Mouse (Mus musculus): ENCODE measurements at regions not wholly inside any gene's neighbourhood (a gene's known extent, or its start where the extent isn't known, plus 50 kb on each side); places are given as distances from the start of the nearest gene placed in this dataset.
A peak's percentile ranks its signal among the peaks of the same experiment; 100 is the strongest.

DNA sequence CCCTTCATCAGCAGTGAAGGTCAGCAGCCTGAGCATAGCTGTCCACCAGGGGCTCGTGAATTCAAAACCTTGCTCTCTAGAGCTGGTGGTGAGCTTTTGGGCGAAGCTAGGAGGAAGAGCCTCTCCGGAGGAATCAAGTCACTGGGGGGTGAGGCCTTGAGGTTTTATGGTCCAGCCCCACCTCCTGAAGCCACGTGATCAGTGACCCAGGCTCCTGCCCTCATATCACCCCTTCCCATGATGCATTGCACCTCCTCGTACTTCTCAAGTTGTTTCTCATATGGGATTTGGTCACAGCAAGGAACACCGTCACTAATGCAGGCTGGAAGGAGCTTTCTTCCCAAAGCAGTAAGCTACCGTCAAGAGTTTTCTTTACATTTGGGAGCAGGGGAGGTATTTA, 132.1 kb upstream of the Rbm19 start:
- no peak for DNase-seq (ENCODE audit: low read depth)
- TF ChIP-seq CTCF (IDR thresholded peaks at IDR 0.05; ENCODE audit: borderline replicate concordance, extremely low read depth, insufficient read depth, insufficient read length) (no peak), POLR2A (IDR thresholded peaks at IDR 0.05; ENCODE audit: borderline replicate concordance, extremely low read depth, insufficient read depth, insufficient read length, poor library complexity, severe bottlenecking) (no peak)

GRCm38 (mm10) chr5:119992130-119992529, 124.1 kb upstream of the Rbm19 start:
- TF ChIP-seq CTCF (IDR thresholded peaks at IDR 0.05; ENCODE audit: borderline replicate concordance, extremely low read depth, insufficient read depth, insufficient read length) (no peak), POLR2A (IDR thresholded peaks at IDR 0.05; ENCODE audit: borderline replicate concordance, extremely low read depth, insufficient read depth, insufficient read length, poor library complexity, severe bottlenecking) (no peak)
- no peak for DNase-seq (ENCODE audit: low read depth)

- DNase-seq (ENCODE audit: low read depth) = no peak
- TF ChIP-seq CTCF (IDR thresholded peaks at IDR 0.05; ENCODE audit: borderline replicate concordance, extremely low read depth, insufficient read depth, insufficient read length) = no peak
- TF ChIP-seq POLR2A (IDR thresholded peaks at IDR 0.05; ENCODE audit: borderline replicate concordance, extremely low read depth, insufficient read depth, insufficient read length, poor library complexity, severe bottlenecking) = no peak
Measured at GRCm38 (mm10) chr5:119995726-119996125, 120.5 kb upstream of the Rbm19 start.

DNA sequence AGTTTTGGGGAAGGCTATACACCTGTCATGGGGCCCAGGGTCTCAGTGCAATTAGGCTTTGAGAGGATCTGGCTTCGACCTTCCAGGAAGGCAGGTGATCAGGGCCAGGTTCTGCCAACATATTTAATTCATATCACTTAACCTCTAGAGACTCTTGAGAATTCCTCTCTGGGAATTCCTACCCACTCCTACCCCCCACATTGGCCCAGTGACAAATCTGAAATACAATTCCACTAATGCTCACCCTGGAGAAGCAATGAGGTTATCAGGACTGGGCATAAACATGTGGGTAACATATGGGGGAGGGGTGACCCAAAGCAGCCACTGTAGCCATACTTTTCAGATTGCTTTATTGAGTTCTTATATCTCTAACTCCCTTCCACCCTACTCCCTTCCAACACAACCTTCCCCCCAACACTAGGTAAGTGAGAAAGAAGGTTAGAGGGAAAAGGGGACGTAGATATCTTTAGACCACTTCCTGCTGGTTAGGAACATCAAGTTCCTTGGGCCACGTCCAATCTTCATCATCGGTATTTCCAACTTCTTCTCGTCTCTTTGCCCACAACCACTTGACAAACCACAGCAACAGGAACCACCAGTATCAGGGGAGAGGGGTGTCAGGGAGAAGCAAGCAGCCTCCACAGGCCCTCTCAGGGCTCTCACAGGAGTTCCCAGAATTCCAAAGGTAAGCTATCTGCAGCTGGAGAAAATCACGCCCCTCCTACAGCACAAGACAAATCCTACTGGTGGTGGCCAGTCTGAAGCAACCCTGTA, 110.4 kb upstream of the Rbm19 start:
- TF ChIP-seq POLR2A (IDR thresholded peaks at IDR 0.05; ENCODE audit: borderline replicate concordance, extremely low read depth, insufficient read depth, insufficient read length, poor library complexity, severe bottlenecking) (no peak), CTCF (IDR thresholded peaks at IDR 0.05; ENCODE audit: borderline replicate concordance, extremely low read depth, insufficient read depth, insufficient read length) (no peak)
- no peak for DNase-seq (ENCODE audit: low read depth)

GRCm38 (mm10) chr5:120007738-120008137, 108.5 kb upstream of the Rbm19 start:
- DNase-seq (ENCODE audit: low read depth) = no peak
- TF ChIP-seq CTCF (IDR thresholded peaks at IDR 0.05; ENCODE audit: borderline replicate concordance, extremely low read depth, insufficient read depth, insufficient read length) (no peak), POLR2A (IDR thresholded peaks at IDR 0.05; ENCODE audit: borderline replicate concordance, extremely low read depth, insufficient read depth, insufficient read length, poor library complexity, severe bottlenecking) (no peak)

GRCm38 (mm10) chr5:120008306-120008705, 108.0 kb upstream of the Rbm19 start:
- no peak for TF ChIP-seq CTCF (IDR thresholded peaks at IDR 0.05; ENCODE audit: borderline replicate concordance, extremely low read depth, insufficient read depth, insufficient read length)
- TF ChIP-seq POLR2A (IDR thresholded peaks at IDR 0.05; ENCODE audit: borderline replicate concordance, extremely low read depth, insufficient read depth, insufficient read length, poor library complexity, severe bottlenecking) = no peak
- DNase-seq (ENCODE audit: low read depth) = no peak

DNA sequence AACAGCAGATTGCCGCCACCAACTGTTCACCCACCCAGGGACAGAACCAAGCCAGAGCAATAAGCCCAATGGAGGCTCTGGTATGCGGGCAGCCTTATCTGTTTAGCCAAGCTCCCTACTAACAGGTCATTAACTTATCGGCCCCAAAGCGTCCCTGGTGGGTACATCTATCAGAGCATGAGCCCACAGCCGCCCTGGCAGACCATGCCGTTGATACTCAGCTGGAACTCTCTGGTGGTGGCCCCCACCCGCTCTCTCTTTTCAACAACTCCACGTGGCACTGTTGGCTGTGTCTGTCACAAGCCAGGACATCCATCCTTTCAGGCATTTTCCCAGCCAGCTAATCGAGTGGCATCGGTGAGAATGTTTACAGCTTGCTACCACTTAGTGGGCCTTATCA, 100.8 kb upstream of the Rbm19 start:
- no peak for DNase-seq (ENCODE audit: low read depth)
- TF ChIP-seq POLR2A (IDR thresholded peaks at IDR 0.05; ENCODE audit: borderline replicate concordance, extremely low read depth, insufficient read depth, insufficient read length, poor library complexity, severe bottlenecking) (no peak), CTCF (IDR thresholded peaks at IDR 0.05; ENCODE audit: borderline replicate concordance, extremely low read depth, insufficient read depth, insufficient read length) (no peak)

DNA sequence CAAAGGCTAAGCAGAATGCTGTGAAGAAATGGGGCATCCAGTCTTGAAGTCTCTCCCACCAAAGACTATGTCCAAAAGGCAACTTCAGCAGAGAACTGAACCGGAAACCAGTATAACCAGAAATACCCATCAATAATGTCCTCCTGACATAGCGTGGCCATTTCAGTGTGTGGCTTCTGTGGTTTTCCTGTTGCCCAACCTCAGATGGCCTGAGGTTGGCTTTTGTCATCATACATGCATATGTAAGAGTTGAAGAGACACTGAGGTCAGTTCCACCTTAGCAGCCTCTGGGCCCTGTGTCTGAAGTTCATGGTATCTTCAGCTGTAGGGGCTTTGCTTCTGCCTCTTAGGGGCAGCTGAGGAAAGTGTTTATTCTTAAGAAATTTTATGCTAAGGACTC, 98.1 kb upstream of the Rbm19 start:
- TF ChIP-seq CTCF (IDR thresholded peaks at IDR 0.05; ENCODE audit: borderline replicate concordance, extremely low read depth, insufficient read depth, insufficient read length) (no peak), POLR2A (IDR thresholded peaks at IDR 0.05; ENCODE audit: borderline replicate concordance, extremely low read depth, insufficient read depth, insufficient read length, poor library complexity, severe bottlenecking) (no peak)
- DNase-seq (ENCODE audit: low read depth) = no peak

GRCm38 (mm10) chr5:120020748-120021147, 95.5 kb upstream of the Rbm19 start:
- TF ChIP-seq CTCF (IDR thresholded peaks at IDR 0.05; ENCODE audit: borderline replicate concordance, extremely low read depth, insufficient read depth, insufficient read length) = no peak
- TF ChIP-seq POLR2A (IDR thresholded peaks at IDR 0.05; ENCODE audit: borderline replicate concordance, extremely low read depth, insufficient read depth, insufficient read length, poor library complexity, severe bottlenecking) = no peak
- no peak for DNase-seq (ENCODE audit: low read depth)

GRCm38 (mm10) chr5:120022276-120022675, 94.0 kb upstream of the Rbm19 start:
- DNase-seq (ENCODE audit: low read depth) = no peak
- TF ChIP-seq POLR2A (IDR thresholded peaks at IDR 0.05; ENCODE audit: borderline replicate concordance, extremely low read depth, insufficient read depth, insufficient read length, poor library complexity, severe bottlenecking) (no peak), CTCF (IDR thresholded peaks at IDR 0.05; ENCODE audit: borderline replicate concordance, extremely low read depth, insufficient read depth, insufficient read length) (no peak)

GRCm38 (mm10) chr5:120024071-120024470, 92.2 kb upstream of the Rbm19 start:
- TF ChIP-seq CTCF (IDR thresholded peaks at IDR 0.05; ENCODE audit: borderline replicate concordance, extremely low read depth, insufficient read depth, insufficient read length) (no peak), POLR2A (IDR thresholded peaks at IDR 0.05; ENCODE audit: borderline replicate concordance, extremely low read depth, insufficient read depth, insufficient read length, poor library complexity, severe bottlenecking) (no peak)
- DNase-seq (ENCODE audit: low read depth) = peak; percentile 88

DNA sequence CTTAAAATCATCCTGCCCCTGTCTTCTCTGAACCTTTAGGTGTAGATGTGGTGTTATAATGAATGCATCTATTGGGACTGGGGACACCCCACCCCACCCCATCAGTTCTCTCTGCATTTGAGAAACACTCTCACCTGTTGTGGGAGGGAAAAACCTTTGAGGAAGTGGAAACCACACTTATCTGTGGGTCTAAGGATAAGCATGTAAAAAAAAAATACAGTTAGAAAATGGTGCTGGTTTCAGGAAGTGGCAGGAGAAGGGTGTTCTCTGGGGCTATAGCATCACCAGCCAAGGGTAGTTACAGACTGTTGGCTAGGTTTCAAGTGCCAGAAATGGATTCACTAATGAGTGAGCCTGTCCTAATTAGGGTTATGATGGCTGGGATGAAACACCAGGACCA, 91.1 kb upstream of the Rbm19 start:
- peak; percentile 45 for DNase-seq (ENCODE audit: low read depth)
- TF ChIP-seq POLR2A (IDR thresholded peaks at IDR 0.05; ENCODE audit: borderline replicate concordance, extremely low read depth, insufficient read depth, insufficient read length, poor library complexity, severe bottlenecking) = no peak
- TF ChIP-seq CTCF (IDR thresholded peaks at IDR 0.05; ENCODE audit: borderline replicate concordance, extremely low read depth, insufficient read depth, insufficient read length) = no peak
